9 mouse cellular contexts compared by ENCODE assay signal in genomic region chr8:86908536-86908935, GRCm38 (mm10). TPM values are rescaled to one million over a fixed set of nuclear protein-coding genes. Genes with fewer than 3 reads are reported as not detected.
DNase-seq lines count a peak whose midpoint lies in the region; ATAC-seq and TF ChIP-seq lines count a peak whose summit lies in the region.
"Had no signal": no experiment of that assay in that cellular context is flagged by ENCODE, and none has a peak within 500 bp of the region (broad histone marks: within the 10 kb centered on the region; RNA-seq: fewer than 3 reads in every experiment).

No protein-coding gene starts in this region.

- peaks cover 7% of the 10 kb centered on the region for H3K27me3 ChIP-seq in liver, embryonic 13.5 days

- ATAC-seq in liver, embryonic 13.5 days (ENCODE audit: low read depth), result no peak

- DNase-seq in 416B (ENCODE audit: low read depth), result peak; percentile 75
- peak; percentile 81 for DNase-seq in CD4-positive, CD25-positive, alpha-beta regulatory T cell, adult 2 months (ENCODE audit: low read depth, low spot score)
- peak; percentile 81 for DNase-seq in brain, embryonic 14.5 days (ENCODE audit: low read depth)
- peak; percentile 63 for DNase-seq in fibroblast of lung, adult 2 months (ENCODE audit: low read depth)
- peak; percentile 89 for DNase-seq in kidney, postnatal 10 days
- peak; percentile 36 for DNase-seq in liver, embryonic 13.5 days
- peak; percentile 81 to 88 for DNase-seq in right cerebral cortex, postnatal 10 days (ENCODE audit: low spot score in 2 of 2)
- DNase-seq in yolk sac, embryonic 10.5 days (ENCODE audit: low spot score), result peak; percentile 44

- no peak for TF ChIP-seq POLR2A in brain, embryonic 14.5 days (IDR thresholded peaks at IDR 0.05; ENCODE audit: borderline replicate concordance, extremely low read depth, insufficient read depth, insufficient read length, poor library complexity, severe bottlenecking)

- no peak overlapping the region for H3K4me3 ChIP-seq in liver, embryonic 13.5 days (replicated peaks)
- H3K4me3 ChIP-seq: limb, embryonic 12.5 days had no signal

- H3K9me3 ChIP-seq in liver, embryonic 13.5 days (replicated peaks), result no peaks in the 10 kb centered on the region
- H3K9me3 ChIP-seq: limb, embryonic 12.5 days had no signal

- TF ChIP-seq CTCF in brain, embryonic 14.5 days (IDR thresholded peaks at IDR 0.05; ENCODE audit: borderline replicate concordance, extremely low read depth, insufficient read depth, insufficient read length), result peak; percentile 86; the same call in 1 of the 2 replicates

- no peak overlapping the region for H3K27ac ChIP-seq in liver, embryonic 13.5 days
- H3K27ac ChIP-seq: limb, embryonic 12.5 days had no signal

- 21% methylated on average over 6 of the region's 6 CpGs for WGBS in liver, embryonic 13.5 days (ENCODE audit: insufficient replicate concordance)

- H3K4me1 ChIP-seq in liver, embryonic 13.5 days (replicated peaks), result no peaks in the 10 kb centered on the region
- H3K4me1 ChIP-seq: limb, embryonic 12.5 days had no signal

- H3K36me3 ChIP-seq in liver, embryonic 13.5 days, result no peaks in the 10 kb centered on the region
- H3K36me3 ChIP-seq: limb, embryonic 12.5 days had no signal

- no peak overlapping the region for H3K9ac ChIP-seq in liver, embryonic 13.5 days
- H3K9ac ChIP-seq: limb, embryonic 12.5 days had no signal

- no peak overlapping the region for H3K4me2 ChIP-seq in liver, embryonic 13.5 days
- H3K4me2 ChIP-seq: limb, embryonic 12.5 days had no signal

RNA-seq across cellular contexts. Expression of gene N4bp1, which starts 23.5 kb away (rescaled TPM):
- 14.3 and 23.5 TPM in 2 replicates for polyA plus RNA-seq in brain, embryonic 14.5 days (2012; rRNA removed)
- 2.8 and 3.0 TPM in 2 replicates for polyA plus RNA-seq in liver, embryonic 13.5 days (2015; fragmentation: Nextera tagmentation; extraction: Ambion mirVana)

Comparison
In these comparisons a context has a peak if more than half of its experiments do, and no peak if none do; other contexts are left out.
1. DNase-seq: peak in every context shown above with its lines; median percentile 89 in kidney, postnatal 10 days; 84 in right cerebral cortex, postnatal 10 days; 81 in CD4-positive, CD25-positive, alpha-beta regulatory T cell, adult 2 months; 81 in brain, embryonic 14.5 days; 75 in 416B; 63 in fibroblast of lung, adult 2 months; 44 in yolk sac, embryonic 10.5 days; 36 in liver, embryonic 13.5 days.